In genomic region chr10:130363438-130364164, GRCm38 (mm10) we compare ENCODE assay signal across 9 mouse cellular contexts. TPM values are rescaled to one million over a fixed set of nuclear protein-coding genes. Genes with fewer than 3 reads are reported as not detected.
DNase-seq lines count a peak whose midpoint lies in the region; ATAC-seq and TF ChIP-seq lines count a peak whose summit lies in the region.
"Had no signal": no experiment of that assay in that cellular context is flagged by ENCODE, and none has a peak within 500 bp of the region (broad histone marks: within the 10 kb centered on the region; RNA-seq: fewer than 3 reads in every experiment).

No protein-coding gene starts in this region.

- H3K4me3 ChIP-seq in kidney, embryonic 15.5 days (replicated peaks) = no peak overlapping the region
- no peak overlapping the region for H3K4me3 ChIP-seq in G1E (ENCODE audit: low read depth, low read length)
- H3K4me3 ChIP-seq: embryonic facial prominence, embryonic 13.5 days had no signal

- no peak overlapping the region for H3K27ac ChIP-seq in kidney, embryonic 15.5 days
- H3K27ac ChIP-seq: embryonic facial prominence, embryonic 13.5 days had no signal

- peak; percentile 77 for ATAC-seq in kidney, embryonic 15.5 days (replicated peaks; ENCODE audit: low FRiP score)
- no peak for ATAC-seq in G1E (ENCODE audit: extremely low read depth, insufficient number of reproducible peaks, low FRiP score, poor library complexity, severe bottlenecking)
- peak; percentile 88 for ATAC-seq in erythroblast, adult 5-6 weeks (replicated peaks; ENCODE audit: low FRiP score, poor library complexity, severe bottlenecking)
- ATAC-seq in megakaryocyte progenitor cell, adult 5-6 weeks (replicated peaks; ENCODE audit: poor library complexity) = peak; percentile 97

- H3K4me2 ChIP-seq in kidney, embryonic 15.5 days = no peak overlapping the region
- H3K4me2 ChIP-seq: embryonic facial prominence, embryonic 13.5 days had no signal

- no peaks in the 10 kb centered on the region for H3K4me1 ChIP-seq in kidney, embryonic 15.5 days
- H3K4me1 ChIP-seq in G1E (ENCODE audit: insufficient read depth, low read depth, low read length) = peaks cover 2% of the 10 kb centered on the region; the same call in 1 of the 2 replicates
- H3K4me1 ChIP-seq: embryonic facial prominence, embryonic 13.5 days had no signal

- H3K36me3 ChIP-seq in kidney, embryonic 15.5 days = no peaks in the 10 kb centered on the region
- H3K36me3 ChIP-seq in G1E (replicated peaks) = peaks cover 59% of the 10 kb centered on the region
- H3K36me3 ChIP-seq: embryonic facial prominence, embryonic 13.5 days had no signal

- no peak for TF ChIP-seq CTCF in G1E (IDR thresholded peaks at IDR 0.05; ENCODE audit: low read depth, low read length)

- H3K9ac ChIP-seq in kidney, embryonic 15.5 days = no peak overlapping the region
- H3K9ac ChIP-seq: embryonic facial prominence, embryonic 13.5 days had no signal

- H3K27me3 ChIP-seq in kidney, embryonic 15.5 days = no peaks in the 10 kb centered on the region
- no peaks in the 10 kb centered on the region for H3K27me3 ChIP-seq in G1E (ENCODE audit: insufficient read depth, low read length)
- H3K27me3 ChIP-seq: embryonic facial prominence, embryonic 13.5 days had no signal

- DNase-seq in kidney, postnatal 14 days = no peak
- peak; percentile 4 for DNase-seq in G1E (ENCODE audit: low spot score)
- no peak for DNase-seq in right cerebral cortex, adult 18-20 months
- DNase-seq in natural killer cell, adult 2 months (ENCODE audit: low spot score in 2 of 2) = no peak
- DNase-seq in thymus, postnatal 10 days (ENCODE audit: low spot score in 2 of 2) = no peak

- 50% methylated on average over 2 of the region's 2 CpGs for WGBS in kidney, embryonic 15.5 days

- H3K9me3 ChIP-seq in kidney, embryonic 15.5 days (replicated peaks) = no peaks in the 10 kb centered on the region
- no peaks in the 10 kb centered on the region for H3K9me3 ChIP-seq in G1E (replicated peaks)
- H3K9me3 ChIP-seq: embryonic facial prominence, embryonic 13.5 days had no signal

RNA-seq across cellular contexts. Expression of gene Vmn2r84, which starts 30.5 kb away (rescaled TPM):
- polyA plus RNA-seq in kidney, embryonic 15.5 days (2015; fragmentation: Nextera tagmentation; extraction: Ambion mirVana) = not detected in 2 replicates
- not detected in 2 replicates for total RNA-seq in G1E (2014; fragmentation: Nextera tagmentation)
- 0.12 and 0.27 TPM in 2 replicates for total RNA-seq in G1E (2017)
- not detected in 2 replicates for polyA plus RNA-seq in G1E (2012)
- total RNA-seq in erythroblast, adult 5-6 weeks (2015; ENCODE audit: low replicate concordance) = not detected in 2 replicates
- 0.17 TPM in 1 of 2 replicates, not detected in the other for total RNA-seq in erythroblast, adult 5-6 weeks (2017; ENCODE audit: low replicate concordance)
- total RNA-seq in megakaryocyte progenitor cell, adult 5-6 weeks (2015) = not detected in 2 replicates
- total RNA-seq in megakaryocyte progenitor cell, adult 5-6 weeks (2017) = not detected in 2 replicates
- polyA plus RNA-seq: embryonic facial prominence, embryonic 13.5 days had no signal

RNA-seq across cellular contexts. Expression of gene Tespa1, which starts 40.9 kb away (rescaled TPM):
- 0.09 and 0.23 TPM in 2 replicates for polyA plus RNA-seq in kidney, embryonic 15.5 days (2015; fragmentation: Nextera tagmentation; extraction: Ambion mirVana)
- total RNA-seq in G1E (2014; fragmentation: Nextera tagmentation) (202 and 209 TPM in 2 replicates), G1E (2017) (340 and 367 TPM in 2 replicates)
- polyA plus RNA-seq in G1E (2012) = 6.6 and 7.4 TPM in 2 replicates
- 0.77 and 2.7 TPM in 2 replicates for total RNA-seq in erythroblast, adult 5-6 weeks (2015; ENCODE audit: low replicate concordance)
- 2.5 and 3.2 TPM in 2 replicates for total RNA-seq in erythroblast, adult 5-6 weeks (2017; ENCODE audit: low replicate concordance)
- total RNA-seq in megakaryocyte progenitor cell, adult 5-6 weeks (2015) = 30.7 and 51.7 TPM in 2 replicates
- total RNA-seq in megakaryocyte progenitor cell, adult 5-6 weeks (2017) = 35.8 and 50.3 TPM in 2 replicates

Comparison
In these comparisons a context has a peak if more than half of its experiments do, and no peak if none do; other contexts are left out.
1. RNA of gene Tespa1, which starts 40.9 kb away (total RNA-seq): 202 to 367 TPM in G1E and 30.7 to 51.7 TPM in megakaryocyte progenitor cell, adult 5-6 weeks; 0.77 to 3.2 TPM in erythroblast, adult 5-6 weeks; every median in the first group is over 4 times any median in the second.